Mouse (Mus musculus) heart, embryonic 15.5 days (tissue): ENCODE data around the gene Lrfn3. TPM values are rescaled to one million over a fixed set of nuclear protein-coding genes. Genes with fewer than 3 reads are reported as not detected.

Source experiments
- ATAC-seq: fragments of 200-750 bp; cut with Nextera tagmentation; replicated peaks from 2 replicates; pipeline ENCODE4 v1.8.0; 2017; ENCODE audit warnings: low read depth, moderate TSS enrichment; ENCODE audit not compliant: insufficient number of reproducible peaks, insufficient read depth, low FRiP score
- H3K27ac ChIP-seq: fragments of 300-500 bp; sonication (generic); 2 replicates; pipeline ENCODE4 v1.5.1; 2015; ENCODE audit warnings: mild to moderate bottlenecking, inconsistent platforms
- H3K27me3 ChIP-seq: fragments of 300-500 bp; sonication (generic); 2 replicates; pipeline ENCODE4 v1.6.1; 2015; ENCODE audit warnings: inconsistent platforms
- H3K36me3 ChIP-seq: fragments of 300-500 bp; sonication (generic); 2 replicates; pipeline ENCODE4 v1.6.1; 2015; ENCODE audit warnings: mild to moderate bottlenecking, inconsistent platforms
- H3K4me1 ChIP-seq: fragments of 300-500 bp; sonication (generic); replicated peaks from 2 replicates; pipeline ENCODE4 v1.6.1; 2015; ENCODE audit warnings: inconsistent platforms
- H3K4me2 ChIP-seq: fragments of 300-500 bp; sonication (generic); 2 replicates; pipeline ENCODE4 v1.6.1; 2015; ENCODE audit warnings: inconsistent platforms, mild to moderate bottlenecking, moderate library complexity
- H3K4me3 ChIP-seq: fragments of 300-500 bp; sonication (generic); 2 replicates; pipeline ENCODE4 v1.5.1; 2015; ENCODE audit warnings: mild to moderate bottlenecking, inconsistent platforms
- H3K9ac ChIP-seq: fragments of 300-500 bp; sonication (generic); 2 replicates; pipeline ENCODE4 v1.6.1; 2015; ENCODE audit warnings: mild to moderate bottlenecking, inconsistent platforms
- H3K9me3 ChIP-seq: fragments of 300-500 bp; sonication (generic); replicated peaks from 2 replicates; pipeline ENCODE4 v1.6.1; 2016; ENCODE audit warnings: inconsistent platforms
- WGBS: fragments of 180-500 bp; shearing (Covaris S2); methylation state at CpG from one replicate; pipeline ENCODE4 v1.1.7; 2015; ENCODE audit warnings: mixed read lengths; 5-methylcytosine and 5-hydroxymethylcytosine counted together
- polyA plus RNA-seq: library from polyadenylated mRNA; unstranded; fragments of >200 nt; fragmentation: Nextera tagmentation; extraction: Ambion mirVana; gene quantifications from 2 replicates; pipeline ENCODE4 v1.2.1, GENCODE M21; 2015

Lrfn3 gene
- polyA plus RNA-seq, 1 experiment from 2014 or later: 1.4 TPM

DNA sequence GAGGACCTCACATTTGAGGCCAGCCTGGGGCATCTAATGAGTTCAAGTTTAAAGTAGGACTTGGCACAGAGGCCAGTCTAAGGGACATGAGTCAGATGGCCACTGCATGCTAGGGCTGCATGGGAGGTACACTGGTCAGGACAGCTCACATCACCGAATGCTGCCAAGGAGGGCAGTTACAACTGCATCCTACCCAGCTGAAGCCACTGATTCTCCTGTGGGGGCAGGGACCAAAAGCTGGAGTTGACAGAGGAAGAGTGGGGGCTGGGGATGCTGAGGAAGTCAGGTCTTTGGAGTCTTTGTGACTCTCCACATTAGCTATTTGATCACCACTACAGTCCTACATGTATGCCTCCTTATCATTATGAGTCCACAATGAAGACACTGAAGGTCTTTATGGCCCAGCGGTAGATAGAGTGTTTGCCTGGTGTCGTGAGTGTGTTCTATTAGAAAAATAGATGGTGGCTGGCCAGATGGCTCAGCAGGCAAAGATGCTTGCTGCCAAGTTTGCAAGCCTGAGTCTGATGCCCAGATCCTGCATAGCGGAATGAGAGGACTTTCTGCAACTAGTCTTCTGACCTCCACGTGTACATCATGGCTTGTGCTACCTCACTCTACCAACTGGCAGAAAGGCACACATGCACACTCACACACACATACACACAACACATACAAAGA is 23.0 kb downstream of the Lrfn3 start:
- Histone ChIP-seq H3K9ac (no peak overlapping the region), H3K4me2 (no peak overlapping the region), H3K9me3 (no peaks in the 10 kb centered on the region), H3K4me1 (peaks cover 2% of the 10 kb centered on the region), H3K4me3 (no peak overlapping the region), H3K36me3 (no peaks in the 10 kb centered on the region), H3K27me3 (peaks cover 35% of the 10 kb centered on the region), H3K27ac (no peak overlapping the region)
- no peak for ATAC-seq
- WGBS: 61% methylated on average over 5 of the region's 5 CpGs

DNA sequence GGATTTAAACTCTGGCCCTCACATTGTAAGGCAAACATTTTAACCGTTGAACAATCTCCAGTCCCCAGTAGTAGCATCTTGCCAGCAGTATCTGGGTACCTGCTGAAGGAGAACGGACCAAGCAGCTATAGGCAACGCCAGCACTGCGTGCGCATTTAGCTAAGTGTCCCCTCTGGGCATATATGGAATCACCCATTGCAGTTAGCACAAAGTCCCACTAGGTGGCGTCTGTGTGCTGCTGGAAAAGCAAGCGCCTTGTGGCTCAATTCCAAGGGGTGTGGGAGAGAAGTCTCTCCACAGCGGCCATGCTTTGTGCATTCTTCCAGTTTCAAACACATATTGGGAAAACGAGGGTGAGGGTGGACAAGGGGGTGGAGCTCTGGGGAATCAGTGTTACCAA is 26.2 kb downstream of the Lrfn3 start:
- Histone ChIP-seq H3K27me3 (peaks cover 26% of the 10 kb centered on the region), H3K4me3 (no peak overlapping the region), H3K9me3 (no peaks in the 10 kb centered on the region), H3K9ac (no peak overlapping the region), H3K36me3 (no peaks in the 10 kb centered on the region), H3K4me1 (peaks cover 34% of the 10 kb centered on the region), H3K4me2 (no peak overlapping the region), H3K27ac (no peak overlapping the region)
- 3% methylated on average over 9 of the region's 9 CpGs for WGBS
- no peak for ATAC-seq

DNA sequence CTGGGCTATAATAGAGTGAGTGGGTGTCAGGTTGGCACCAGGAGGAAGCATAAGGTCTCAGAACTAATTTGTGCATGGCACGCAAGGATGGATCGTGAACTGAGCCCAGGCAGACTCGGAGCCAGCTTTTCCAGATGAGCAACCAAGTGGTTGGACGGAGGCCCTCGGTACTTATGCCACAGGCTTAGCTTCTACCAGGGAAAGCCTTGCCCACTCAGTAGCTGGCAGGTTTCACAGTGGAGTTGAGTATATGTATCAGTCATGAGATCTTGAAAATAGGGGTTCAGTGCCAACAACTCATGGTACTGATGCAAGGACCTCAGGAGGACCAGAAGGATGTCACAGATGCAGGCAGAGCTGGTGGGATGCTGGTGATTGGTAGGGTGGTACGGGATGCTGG is 26.9 kb downstream of the Lrfn3 start:
- Histone ChIP-seq H3K4me2 (no peak overlapping the region), H3K9ac (no peak overlapping the region), H3K27ac (no peak overlapping the region), H3K4me3 (no peak overlapping the region), H3K36me3 (no peaks in the 10 kb centered on the region), H3K4me1 (peaks cover 34% of the 10 kb centered on the region), H3K9me3 (no peaks in the 10 kb centered on the region), H3K27me3 (peaks cover 26% of the 10 kb centered on the region)
- 78% methylated on average over 6 of the region's 6 CpGs for WGBS
- no peak for ATAC-seq

DNA sequence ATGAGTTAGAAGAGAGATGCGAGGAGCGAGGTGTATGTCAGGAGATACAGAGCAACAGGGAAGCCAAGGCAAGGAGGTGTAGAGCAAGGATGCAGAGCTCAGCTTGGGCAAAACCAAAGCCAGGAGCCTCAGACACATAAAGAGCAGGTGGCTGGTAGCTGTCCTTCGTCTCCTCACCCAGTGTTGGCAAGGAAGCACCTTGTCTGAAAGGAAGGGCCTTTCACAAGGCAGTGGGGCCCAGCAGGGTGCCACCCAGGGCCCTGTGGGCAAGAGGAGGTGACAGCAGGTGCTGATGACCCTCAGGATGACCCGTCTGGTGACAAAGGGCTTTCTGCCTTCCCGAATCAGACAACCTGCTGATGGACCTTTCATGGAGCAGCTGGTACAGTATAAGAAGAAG is 28.0 kb downstream of the Lrfn3 start:
- H3K4me3 ChIP-seq: no peak overlapping the region
- H3K4me2 ChIP-seq: no peak overlapping the region
- no peaks in the 10 kb centered on the region for H3K36me3 ChIP-seq
- ATAC-seq: no peak
- WGBS: 70% methylated on average over 5 of the region's 5 CpGs
- H3K4me1 ChIP-seq: peaks cover 34% of the 10 kb centered on the region
- peaks cover 23% of the 10 kb centered on the region for H3K27me3 ChIP-seq
- no peaks in the 10 kb centered on the region for H3K9me3 ChIP-seq
- H3K27ac ChIP-seq: no peak overlapping the region
- no peak overlapping the region for H3K9ac ChIP-seq

DNA sequence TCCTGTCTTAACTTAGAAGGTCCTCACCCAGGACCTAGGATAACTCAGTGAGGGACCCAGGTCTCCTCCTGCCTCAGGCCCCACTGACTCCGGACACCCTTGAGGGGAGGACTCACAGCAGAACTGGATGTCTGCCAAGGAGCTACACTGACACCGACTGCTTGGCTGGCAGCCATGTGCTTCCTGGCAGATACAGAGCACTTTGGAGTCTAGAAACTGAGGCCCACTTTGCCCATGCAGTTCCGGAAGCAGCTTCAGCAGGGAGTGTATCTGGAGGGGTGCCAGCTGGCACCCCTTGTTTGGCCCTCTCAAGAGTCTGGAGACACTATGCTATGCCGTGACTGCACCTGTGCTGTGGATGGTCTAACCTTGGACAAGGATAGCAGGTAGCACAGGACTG is 29.1 kb downstream of the Lrfn3 start:
- Histone ChIP-seq H3K4me3 (no peak overlapping the region), H3K4me1 (peaks cover 34% of the 10 kb centered on the region), H3K27ac (peak overlapping the region; percentile 83), H3K4me2 (peak overlapping the region; percentile 32), H3K36me3 (no peaks in the 10 kb centered on the region), H3K9me3 (no peaks in the 10 kb centered on the region), H3K9ac (no peak overlapping the region), H3K27me3 (peaks cover 17% of the 10 kb centered on the region)
- 5% methylated on average over 4 of the region's 4 CpGs for WGBS
- peak; percentile 83 for ATAC-seq

DNA sequence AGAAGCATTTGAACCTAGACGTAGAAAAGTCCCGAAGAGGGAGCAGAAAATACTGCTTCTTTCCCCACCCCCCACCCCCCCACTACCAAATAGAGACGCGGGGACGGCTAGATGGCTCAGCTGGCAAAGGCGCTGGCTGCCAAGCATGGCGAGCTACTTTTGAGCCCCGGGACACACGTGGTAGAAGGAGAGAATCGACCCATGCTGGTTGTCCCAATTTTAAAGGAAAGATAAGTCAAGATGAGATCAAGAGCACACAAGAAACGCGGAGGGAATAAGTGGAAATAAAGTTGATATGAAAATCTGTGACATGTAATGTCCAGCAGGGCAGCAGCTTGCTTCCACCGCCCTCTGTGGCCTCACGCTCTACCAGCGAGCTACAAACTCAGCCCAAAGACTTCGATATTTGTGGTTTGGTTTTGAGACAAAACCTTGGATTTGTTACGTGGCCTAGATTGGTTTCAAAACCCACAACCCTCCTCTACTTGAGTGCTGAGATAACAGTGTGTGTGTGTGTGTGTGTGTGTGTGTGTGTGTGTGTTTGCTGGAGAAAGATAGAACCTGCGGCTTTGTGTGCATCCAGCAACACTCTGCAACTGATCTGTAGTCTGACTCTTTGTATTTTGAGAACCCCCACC is 29.8 kb downstream of the Lrfn3 start:
- no peaks in the 10 kb centered on the region for H3K9me3 ChIP-seq
- no peak overlapping the region for H3K4me3 ChIP-seq
- H3K9ac ChIP-seq: no peak overlapping the region
- 0 out of 2 replicates have a peak, but pooled peaks have one; percentile 3 for ATAC-seq
- H3K36me3 ChIP-seq: no peaks in the 10 kb centered on the region
- H3K27me3 ChIP-seq: peaks cover 17% of the 10 kb centered on the region
- H3K4me1 ChIP-seq: peaks cover 34% of the 10 kb centered on the region
- peak overlapping the region; percentile 83 for H3K27ac ChIP-seq
- peak overlapping the region; percentile 26 for H3K4me2 ChIP-seq
- 55% methylated on average over 18 of the region's 18 CpGs for WGBS

DNA sequence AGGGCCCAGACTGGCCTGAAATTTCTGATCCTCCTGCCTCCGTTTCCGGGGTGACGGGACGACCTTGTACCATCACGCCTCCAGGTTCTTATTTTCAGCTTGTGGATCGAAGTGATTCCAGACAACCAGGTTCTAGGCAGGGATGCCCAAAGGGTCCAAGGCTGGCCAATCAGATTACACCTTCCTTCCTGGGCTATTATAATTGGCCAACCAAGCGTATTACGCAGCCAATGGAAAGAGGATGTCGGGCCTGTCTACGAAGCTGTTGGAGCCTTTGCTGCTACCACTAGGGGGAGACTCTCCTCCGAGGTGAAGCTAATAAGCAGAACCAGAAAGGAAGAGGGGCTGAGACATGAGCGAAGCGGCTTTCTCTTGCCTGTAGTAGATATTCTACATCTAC is 30.7 kb downstream of the Lrfn3 start:
- no peaks in the 10 kb centered on the region for H3K36me3 ChIP-seq
- peak overlapping the region; percentile 6 for H3K4me3 ChIP-seq

DNA sequence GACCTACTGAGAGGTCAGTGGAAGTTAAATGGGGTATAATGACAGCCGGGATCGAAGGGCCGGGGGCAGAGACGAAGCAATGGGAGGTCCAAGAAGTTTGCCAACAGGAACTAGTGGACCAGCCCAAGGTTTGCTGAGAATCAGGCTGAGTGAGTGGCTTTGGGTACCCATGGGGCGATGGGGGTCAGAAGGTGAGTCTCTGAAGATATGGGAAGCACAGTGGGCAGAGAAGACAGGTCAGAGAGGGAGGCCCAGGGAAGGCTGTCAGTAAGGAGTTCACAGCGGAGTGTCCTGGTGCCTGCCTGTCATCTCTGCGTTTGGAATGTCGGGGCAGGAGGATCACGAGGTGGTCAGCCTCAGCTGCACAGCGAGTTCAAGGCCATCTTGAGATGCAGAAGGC is 34.2 kb downstream of the Lrfn3 start:
- Histone ChIP-seq H3K4me2 (no peak overlapping the region), H3K4me3 (no peak overlapping the region), H3K9me3 (no peaks in the 10 kb centered on the region), H3K4me1 (peaks cover 27% of the 10 kb centered on the region), H3K27ac (no peak overlapping the region), H3K27me3 (no peaks in the 10 kb centered on the region), H3K36me3 (no peaks in the 10 kb centered on the region), H3K9ac (no peak overlapping the region)
- WGBS: 52% methylated on average over 10 of the region's 10 CpGs
- no peak for ATAC-seq

More for the DNA sequence above, 30.7 kb downstream of the Lrfn3 start:
- Histone ChIP-seq H3K27ac (peak overlapping the region; percentile 83; the same call in 1 of the 2 replicates), H3K9me3 (no peaks in the 10 kb centered on the region), H3K4me2 (peak overlapping the region; percentile 26), H3K9ac (no peak overlapping the region), H3K4me1 (peaks cover 41% of the 10 kb centered on the region), H3K27me3 (peaks cover 17% of the 10 kb centered on the region)
- 12% methylated on average over 13 of the region's 13 CpGs for WGBS
- peak; percentile 33; the same call in 1 of the 2 replicates for ATAC-seq

DNA sequence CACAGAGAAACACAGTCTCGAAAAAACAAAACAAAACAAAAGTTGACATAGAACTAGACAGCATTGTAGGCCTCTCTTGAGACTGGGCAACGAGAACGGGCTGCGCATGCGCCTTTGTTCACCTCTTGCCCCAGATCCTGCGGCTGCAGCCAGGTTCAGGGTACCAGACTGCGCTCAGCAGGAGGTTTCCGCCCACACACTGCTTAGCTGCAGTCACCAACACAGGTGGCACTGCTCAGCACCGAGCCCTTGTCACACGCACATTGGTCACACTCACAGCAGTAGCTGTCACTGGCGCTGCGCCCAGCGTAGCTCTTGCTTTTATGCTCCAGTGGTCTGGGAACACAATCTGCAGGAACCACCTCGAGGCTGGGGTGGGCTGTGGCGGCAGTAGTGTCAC is 35.4 kb downstream of the Lrfn3 start:
- H3K36me3 ChIP-seq: no peaks in the 10 kb centered on the region
- H3K4me1 ChIP-seq: peaks cover 22% of the 10 kb centered on the region
- H3K27me3 ChIP-seq: no peaks in the 10 kb centered on the region
- no peak overlapping the region for H3K4me2 ChIP-seq
- H3K9me3 ChIP-seq: no peaks in the 10 kb centered on the region
- no peak overlapping the region for H3K9ac ChIP-seq
- no peak for ATAC-seq
- H3K4me3 ChIP-seq: no peak overlapping the region
- WGBS: 46% methylated on average over 15 of the region's 15 CpGs
- peak overlapping the region; percentile 73 for H3K27ac ChIP-seq

DNA sequence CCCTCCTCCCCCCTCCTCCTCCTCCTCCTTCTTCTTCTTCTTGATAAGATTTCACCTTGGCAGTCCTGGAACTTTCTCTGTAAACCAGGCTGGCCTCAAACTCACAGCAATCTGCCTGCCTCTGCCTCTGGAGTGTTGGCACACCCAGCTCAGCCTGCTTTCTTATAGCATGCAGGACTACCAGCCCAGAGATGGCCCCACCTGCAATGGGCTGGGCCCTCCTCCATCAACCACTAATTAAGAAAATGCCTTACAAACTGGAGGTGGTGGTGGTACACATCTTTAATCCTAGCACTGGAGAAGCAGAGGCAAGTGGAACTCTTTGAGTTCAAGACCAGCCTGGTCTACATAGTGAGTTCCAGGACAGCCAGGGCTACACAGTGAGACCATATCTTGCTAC is 36.1 kb downstream of the Lrfn3 start:
- Histone ChIP-seq H3K4me2 (no peak overlapping the region), H3K9me3 (no peaks in the 10 kb centered on the region), H3K27me3 (no peaks in the 10 kb centered on the region), H3K27ac (no peak overlapping the region), H3K4me1 (peaks cover 17% of the 10 kb centered on the region), H3K9ac (no peak overlapping the region), H3K36me3 (no peaks in the 10 kb centered on the region), H3K4me3 (no peak overlapping the region)
- ATAC-seq: no peak

DNA sequence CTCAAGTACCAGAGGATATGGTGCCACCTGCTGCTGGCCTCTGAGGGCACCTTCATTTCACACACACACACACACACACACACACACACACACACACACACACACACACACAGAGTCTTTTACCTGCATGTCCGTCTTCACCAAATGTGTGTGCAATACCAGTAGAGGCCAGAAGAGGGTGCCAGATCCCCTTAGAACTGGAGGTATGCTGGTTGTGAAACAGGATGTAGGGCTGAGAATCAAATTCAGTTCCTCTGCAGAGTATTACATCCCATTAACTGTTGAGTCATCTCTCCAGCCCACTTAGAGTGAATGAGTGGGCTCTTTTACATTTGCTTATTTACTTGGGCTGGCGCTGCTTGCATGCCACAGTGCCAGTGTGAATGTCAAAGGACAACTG is 37.2 kb downstream of the Lrfn3 start:
- no peaks in the 10 kb centered on the region for H3K27me3 ChIP-seq
- no peaks in the 10 kb centered on the region for H3K9me3 ChIP-seq
- no peaks in the 10 kb centered on the region for H3K36me3 ChIP-seq
- no peak overlapping the region for H3K9ac ChIP-seq
- H3K4me3 ChIP-seq: no peak overlapping the region
- 47% methylated on average over 2 of the region's 2 CpGs for WGBS
- no peak overlapping the region for H3K27ac ChIP-seq
- ATAC-seq: no peak
- H3K4me2 ChIP-seq: no peak overlapping the region
- peaks cover 27% of the 10 kb centered on the region for H3K4me1 ChIP-seq
